Mouse (Mus musculus): ENCODE measurements around the gene Nfe2l2.
A peak's percentile ranks its signal among the peaks of the same experiment; 100 is the strongest.

Nfe2l2 gene

GRCm38 (mm10) chr2:75689482-75690158 is 14.8 kb downstream of the Nfe2l2 start:
- DNase-seq (ENCODE audit: inconsistent age in 2 of 2, low spot score in 1 of 2), result no peak

GRCm38 (mm10) chr2:75688901-75689300 is 15.5 kb downstream of the Nfe2l2 start:
- peak in 1 of 2 experiments; percentile 26 for DNase-seq (ENCODE audit: inconsistent age in 2 of 2, low spot score in 1 of 2)

GRCm38 (mm10) chr2:75687040-75687749 is 17.2 kb downstream of the Nfe2l2 start:
- peak; percentile 15 to 59 for DNase-seq (ENCODE audit: inconsistent age in 2 of 2, low spot score in 1 of 2)

GRCm38 (mm10) chr2:75685458-75685861 is 19.0 kb downstream of the Nfe2l2 start:
- DNase-seq (ENCODE audit: inconsistent age in 2 of 2, low spot score in 1 of 2), result peak; percentile 62 to 89

- peak in 1 of 2 experiments; percentile 2 for DNase-seq (ENCODE audit: inconsistent age in 2 of 2, low spot score in 1 of 2)
Observed at GRCm38 (mm10) chr2:75684526-75684925, 19.9 kb downstream of the Nfe2l2 start.

GRCm38 (mm10) chr2:75682978-75683709 is 21.3 kb downstream of the Nfe2l2 start:
- DNase-seq (ENCODE audit: inconsistent age in 2 of 2, low spot score in 1 of 2), result peak; percentile 65 to 82

GRCm38 (mm10) chr2:75681439-75681838 is 23.0 kb downstream of the Nfe2l2 start:
- peak in 1 of 2 experiments; percentile 2 for DNase-seq (ENCODE audit: inconsistent age in 2 of 2, low spot score in 1 of 2)

GRCm38 (mm10) chr2:75679947-75680346 is 24.5 kb downstream of the Nfe2l2 start:
- peak; percentile 40 to 75 for DNase-seq (ENCODE audit: inconsistent age in 2 of 2, low spot score in 1 of 2)

- DNase-seq (ENCODE audit: inconsistent age in 2 of 2, low spot score in 1 of 2), result no peak
Observed at GRCm38 (mm10) chr2:75676567-75676966, 27.9 kb downstream of the Nfe2l2 start.

- peak in 1 of 2 experiments; percentile 51 for DNase-seq (ENCODE audit: inconsistent age in 2 of 2, low spot score in 1 of 2)
Observed at GRCm38 (mm10) chr2:75672561-75672960, 31.9 kb downstream of the Nfe2l2 start.

GRCm38 (mm10) chr2:75671337-75671660 is 33.1 kb downstream of the Nfe2l2 start:
- peak in 1 of 2 experiments; percentile 40 for DNase-seq (ENCODE audit: inconsistent age in 2 of 2, low spot score in 1 of 2)

GRCm38 (mm10) chr2:75670446-75671336 is 33.8 kb downstream of the Nfe2l2 start:
- DNase-seq (ENCODE audit: inconsistent age in 2 of 2, low spot score in 1 of 2), result peak in 1 of 2 experiments; percentile 57

GRCm38 (mm10) chr2:75669491-75670445 is 34.7 kb downstream of the Nfe2l2 start:
- peak in 1 of 2 experiments; percentile 60 for DNase-seq (ENCODE audit: inconsistent age in 2 of 2, low spot score in 1 of 2)

- DNase-seq (ENCODE audit: inconsistent age in 2 of 2, low spot score in 1 of 2), result peak in 1 of 2 experiments; percentile 37
Observed at GRCm38 (mm10) chr2:75661106-75661505, 43.3 kb downstream of the Nfe2l2 start.

GRCm38 (mm10) chr2:75660255-75660948 is 44.0 kb downstream of the Nfe2l2 start:
- peak in 1 of 2 experiments; percentile 53 for DNase-seq (ENCODE audit: inconsistent age in 2 of 2, low spot score in 1 of 2)

GRCm38 (mm10) chr2:75659629-75659960 is 44.8 kb downstream of the Nfe2l2 start:
- peak; percentile 93 to 98 for DNase-seq (ENCODE audit: inconsistent age in 2 of 2, low spot score in 1 of 2)

GRCm38 (mm10) chr2:75658727-75659628 is 45.5 kb downstream of the Nfe2l2 start, which contains the start of gene Hnrnpa3:
Gene Hnrnpa3, plus strand, starts transcription at chr2:75659261.
- DNase-seq (ENCODE audit: inconsistent age in 2 of 2, low spot score in 1 of 2), result peak; percentile 99 to 100
